Mouse (Mus musculus) liver, embryonic 14.5 days (tissue): ENCODE measurements around the gene Fars2.
A peak's percentile ranks its signal among the peaks of the same experiment; 100 is the strongest.

Experiments used
- CTCF ChIP-seq: IDR thresholded peaks from 2 replicates; pipeline ENCODE4 v1.5.1; 2016; ENCODE audit warnings: antibody characterized with exemption, low read depth, control low read depth
- EP300 ChIP-seq: IDR thresholded peaks from 2 replicates; pipeline ENCODE4 v1.6.1; 2016; ENCODE audit warnings: antibody characterized with exemption, low read depth

- TF ChIP-seq CTCF (peak; percentile 48), EP300 (no peak)
Measured at GRCm38 (mm10) chr13:36221897-36222296, 104.7 kb downstream of the Fars2 start.
